Mouse (Mus musculus) megakaryocyte, embryonic 14.5 days (primary cell): ENCODE measurements around the gene Psma5.

Source experiments
- FLI1 ChIP-seq: IDR thresholded peaks from 2 replicates; pipeline ENCODE4 v1.6.1; 2012; ENCODE audit warnings: low read length, inconsistent platforms, mixed read lengths
- GATA1 ChIP-seq: IDR thresholded peaks from 3 replicates; pipeline ENCODE4 v1.6.1; 2012; ENCODE audit warnings: mixed read lengths, low read length, inconsistent platforms, borderline replicate concordance

DNA sequence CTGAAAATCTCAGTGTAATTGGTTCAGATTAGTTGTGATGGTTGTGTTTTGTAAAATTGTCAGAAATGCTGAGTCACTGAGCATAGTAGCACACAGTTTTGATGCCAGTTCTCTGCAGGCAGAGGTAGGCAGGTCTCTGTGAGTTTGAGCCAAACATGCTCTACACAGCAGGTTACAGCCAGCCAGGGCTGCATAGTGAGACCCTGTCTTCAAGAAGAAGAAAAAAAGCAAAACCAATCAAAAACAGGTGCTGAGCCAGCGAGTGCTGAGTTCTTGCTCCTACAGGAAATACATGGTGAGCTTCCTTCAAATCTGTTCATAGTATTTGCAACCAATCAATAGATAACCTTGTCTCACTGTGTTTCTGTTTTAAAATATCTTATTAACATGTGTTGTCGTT lies 61.8 kb downstream of the Psma5 start:
- TF ChIP-seq FLI1, result no peak
- no peak for TF ChIP-seq GATA1
